Mouse (Mus musculus): Measurements from ENCODE around the gene Cab39.
"Not testable (repeated sequence)": the region's sequence is repeated elsewhere in the genome, so short reads cannot be mapped to it uniquely, and the experiment has no call there.

Gene Cab39

DNA sequence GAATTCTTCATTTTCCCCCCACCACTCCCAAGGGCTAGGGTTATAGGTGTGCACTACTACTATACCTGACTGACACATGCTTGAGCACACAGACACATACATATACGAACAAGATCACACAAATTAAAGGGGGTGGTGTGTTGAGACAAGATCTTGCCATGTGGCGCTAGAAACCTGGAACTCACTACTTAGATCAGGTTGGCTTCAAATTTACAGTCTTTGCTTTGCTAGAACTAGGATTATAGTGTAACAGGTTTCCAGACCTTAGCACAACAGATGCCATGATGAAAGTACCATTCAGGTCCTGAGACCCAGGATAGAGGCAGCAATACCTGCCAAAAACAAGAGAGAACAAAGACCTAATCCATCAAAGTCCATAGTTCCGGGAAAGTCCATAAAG lies 1.8 kb upstream of the Cab39 start:
- DNase-seq, result no peak

GRCm38 (mm10) chr1:85794106-85794771 lies 998 bp downstream of the Cab39 start:
- peak in 1 of 2 experiments; percentile 53 for DNase-seq

DNA sequence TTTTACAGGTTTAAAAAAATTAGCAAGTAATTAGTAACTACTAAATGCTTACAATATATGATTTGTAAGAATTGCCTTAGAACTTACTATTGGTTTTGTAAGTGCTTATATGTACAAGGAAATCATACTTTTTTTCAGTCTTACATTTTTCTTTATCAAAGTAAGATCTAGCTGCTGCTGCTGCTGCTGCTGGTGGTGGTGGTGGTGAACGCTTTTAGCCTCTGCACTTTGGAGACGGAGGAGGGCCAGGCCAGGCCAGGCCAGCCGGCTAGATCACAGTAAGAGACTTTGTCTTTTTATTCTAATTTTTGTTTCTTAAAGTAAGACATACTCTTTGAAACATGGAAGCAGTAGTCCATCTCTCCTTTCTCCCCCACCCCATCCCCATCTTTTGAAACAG lies 2.0 kb downstream of the Cab39 start:
- DNase-seq, result no peak

GRCm38 (mm10) chr1:85799776-85800175 lies 6.5 kb downstream of the Cab39 start:
- DNase-seq, result no peak

DNA sequence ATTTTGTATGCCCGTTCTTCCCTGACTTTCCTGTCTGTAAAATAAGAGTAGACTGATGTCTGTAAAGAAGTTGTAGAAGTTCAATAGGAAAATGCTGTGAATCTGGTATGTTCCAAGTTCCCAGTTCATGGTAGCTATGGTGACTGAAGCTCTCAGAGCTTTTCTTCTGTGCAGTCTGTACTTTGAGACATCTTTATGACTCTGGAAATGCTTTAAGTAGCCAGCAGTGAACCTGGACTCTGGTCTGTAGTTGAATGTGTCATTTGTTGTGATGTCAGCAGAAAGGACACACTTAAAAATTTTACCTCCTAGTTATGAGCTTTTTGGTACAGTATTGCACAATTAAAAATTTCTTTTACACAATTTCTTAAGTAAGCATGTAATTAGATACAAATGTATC lies 9.3 kb downstream of the Cab39 start:
- no peak for DNase-seq

DNA sequence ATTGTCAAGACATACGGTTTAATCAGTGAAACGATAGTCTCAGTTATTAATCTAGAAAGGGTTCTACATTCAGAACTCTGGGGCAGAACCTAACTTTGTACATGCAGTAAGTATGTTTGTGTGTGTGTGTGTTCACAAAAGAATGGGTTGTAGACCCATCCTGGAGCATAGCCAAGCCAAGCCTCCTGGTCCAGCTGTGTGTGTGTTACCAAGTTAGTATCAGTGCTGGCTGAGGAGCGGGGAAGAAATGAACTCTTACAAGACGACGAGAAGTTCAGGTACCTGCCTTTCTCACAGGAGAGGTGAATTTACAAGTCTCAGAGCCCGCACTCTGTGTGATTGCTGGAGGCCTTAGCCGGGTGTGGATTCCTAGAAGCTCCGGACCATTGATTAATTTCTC lies 11.3 kb downstream of the Cab39 start:
- no peak for DNase-seq

- DNase-seq, result no peak
Measured at GRCm38 (mm10) chr1:85809256-85809655, 16.0 kb downstream of the Cab39 start.

DNA sequence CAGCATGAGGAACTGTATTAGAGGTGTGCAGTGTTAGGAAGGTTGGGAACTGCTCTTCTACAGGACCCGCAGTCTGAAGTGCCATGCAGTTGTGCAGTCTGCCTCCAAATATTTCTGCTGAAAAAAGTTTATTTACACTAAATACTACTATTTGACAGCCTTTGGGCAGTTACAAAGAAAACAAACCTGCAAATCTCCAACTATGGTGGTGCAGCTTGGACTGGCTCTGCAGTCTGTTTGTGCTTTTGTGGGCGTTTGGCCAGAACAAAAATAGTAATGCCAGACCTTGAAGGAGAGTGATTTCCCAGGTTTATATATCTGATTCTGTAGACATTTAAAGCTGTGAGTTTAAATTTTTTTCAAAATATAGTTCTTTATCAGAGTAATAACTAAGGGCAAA lies 17.1 kb downstream of the Cab39 start:
- no peak for DNase-seq

DNA sequence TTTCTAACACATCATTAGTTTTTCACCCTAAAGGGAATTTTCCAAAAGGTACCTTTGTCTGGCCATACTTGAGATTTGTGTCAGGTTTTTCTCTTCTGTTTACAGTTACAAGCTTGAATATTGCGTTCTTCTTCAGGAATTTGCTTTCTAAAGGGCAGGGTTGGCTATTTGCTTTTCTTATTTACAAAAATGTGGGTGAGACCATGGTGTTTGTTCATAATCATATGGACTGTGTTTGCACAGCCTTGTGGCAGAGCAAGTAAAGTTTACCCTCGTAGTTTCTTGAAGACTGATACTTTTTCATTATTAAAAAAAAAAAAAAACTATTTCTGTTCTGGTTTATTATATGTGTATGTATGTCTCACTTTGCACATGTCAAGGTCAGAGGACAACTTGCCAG lies 17.5 kb downstream of the Cab39 start:
- DNase-seq, result no peak

DNA sequence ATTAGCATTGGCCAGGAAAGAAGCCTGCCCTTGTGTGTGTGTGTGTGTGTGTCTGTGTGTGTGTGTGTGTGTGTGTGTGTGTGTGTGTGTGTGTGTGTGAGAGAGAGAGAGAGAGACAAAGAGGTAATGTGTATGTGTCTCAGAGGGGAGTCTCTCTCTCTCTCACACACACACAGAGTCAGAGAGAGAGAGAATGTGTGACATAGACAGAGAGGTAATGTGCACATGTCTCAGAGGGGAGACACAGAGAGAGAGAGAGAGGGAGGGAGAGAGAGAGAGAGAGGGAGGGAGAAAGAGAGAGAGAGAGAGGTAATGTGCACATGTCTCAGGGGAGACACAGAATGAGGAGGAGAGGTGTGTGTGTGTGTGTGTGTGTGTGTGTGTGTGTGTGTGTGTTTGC lies 21.0 kb downstream of the Cab39 start:
- DNase-seq, result not testable (repeated sequence)

GRCm38 (mm10) chr1:85818121-85818520 lies 24.9 kb downstream of the Cab39 start:
- DNase-seq, result no peak

GRCm38 (mm10) chr1:85819695-85820094 lies 26.5 kb downstream of the Cab39 start:
- DNase-seq, result no peak

DNA sequence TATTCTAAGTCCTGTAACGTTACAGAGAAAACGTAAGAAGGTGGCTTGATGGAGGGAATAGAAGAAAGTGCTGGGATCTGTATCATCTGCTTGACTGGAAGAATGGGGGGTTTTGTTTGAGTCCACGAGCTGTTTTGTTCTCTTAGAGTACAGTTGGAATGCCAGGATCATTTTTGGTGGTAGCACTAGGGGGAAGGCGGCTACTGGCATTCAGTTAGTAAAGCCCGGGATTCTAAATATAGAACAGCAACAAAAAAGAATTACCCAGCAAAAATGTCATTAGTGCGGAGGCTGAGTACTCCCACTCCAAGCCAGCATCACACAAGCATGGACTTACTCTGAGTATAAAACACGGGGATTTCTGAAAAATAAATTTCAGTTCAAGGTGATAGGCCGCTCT lies 29.0 kb downstream of the Cab39 start:
- DNase-seq, result no peak

- peak; percentile 32 to 45 for DNase-seq
Measured at GRCm38 (mm10) chr1:85824905-85825304, 31.7 kb downstream of the Cab39 start.

GRCm38 (mm10) chr1:85827166-85827565 lies 33.9 kb downstream of the Cab39 start:
- peak in 1 of 2 experiments; percentile 30 for DNase-seq

DNA sequence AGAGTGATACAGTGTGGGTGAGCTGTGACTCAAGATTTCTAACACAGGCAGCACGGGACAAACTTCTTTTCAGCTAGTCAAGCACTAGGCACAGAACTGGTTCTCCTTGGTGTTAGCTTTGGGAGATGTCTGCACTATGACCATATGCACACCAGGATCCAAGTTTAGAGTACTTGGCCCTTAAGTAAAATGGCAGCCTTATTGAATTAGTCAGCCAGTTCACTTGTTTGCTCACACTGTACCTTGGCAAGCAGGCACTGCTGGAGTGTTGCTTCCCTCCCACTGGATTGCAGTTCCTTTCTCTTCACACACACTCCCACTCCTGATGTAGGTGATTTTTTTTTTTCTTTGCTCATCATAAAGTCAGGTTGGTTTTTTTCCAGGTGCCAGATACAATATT lies 35.8 kb downstream of the Cab39 start:
- DNase-seq, result peak in 1 of 2 experiments; percentile 33

GRCm38 (mm10) chr1:85838056-85838455 lies 44.8 kb downstream of the Cab39 start:
- DNase-seq, result peak in 1 of 2 experiments; percentile 39

GRCm38 (mm10) chr1:85839356-85839755 lies 46.1 kb downstream of the Cab39 start:
- no peak for DNase-seq

- DNase-seq, result no peak
Measured at GRCm38 (mm10) chr1:85839790-85840189, 46.5 kb downstream of the Cab39 start.

- DNase-seq, result no peak
Measured at GRCm38 (mm10) chr1:85840421-85840820, 47.2 kb downstream of the Cab39 start.

DNA sequence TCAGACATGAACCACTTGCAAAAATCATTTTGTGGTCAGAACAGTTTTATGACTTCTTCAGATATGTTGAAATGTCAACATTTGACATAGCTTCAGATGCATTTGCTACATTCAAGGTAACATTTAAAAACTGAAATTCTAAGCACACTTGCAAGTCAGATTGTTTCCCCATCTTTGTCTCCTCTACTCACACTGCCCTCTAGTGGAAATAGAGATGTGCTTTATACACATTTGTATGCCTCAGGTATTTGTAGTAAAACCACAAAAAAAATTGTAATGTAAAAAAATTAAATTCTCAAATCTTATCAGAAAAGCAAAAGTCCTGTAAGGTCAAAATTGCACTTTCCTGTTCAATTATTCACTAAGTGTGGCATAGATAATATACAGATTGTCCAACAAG lies 49.0 kb downstream of the Cab39 start:
- DNase-seq, result no peak

- DNase-seq, result no peak
Measured at GRCm38 (mm10) chr1:85843291-85843863, 50.1 kb downstream of the Cab39 start.

GRCm38 (mm10) chr1:85844981-85845380 lies 51.7 kb downstream of the Cab39 start:
- no peak for DNase-seq

DNA sequence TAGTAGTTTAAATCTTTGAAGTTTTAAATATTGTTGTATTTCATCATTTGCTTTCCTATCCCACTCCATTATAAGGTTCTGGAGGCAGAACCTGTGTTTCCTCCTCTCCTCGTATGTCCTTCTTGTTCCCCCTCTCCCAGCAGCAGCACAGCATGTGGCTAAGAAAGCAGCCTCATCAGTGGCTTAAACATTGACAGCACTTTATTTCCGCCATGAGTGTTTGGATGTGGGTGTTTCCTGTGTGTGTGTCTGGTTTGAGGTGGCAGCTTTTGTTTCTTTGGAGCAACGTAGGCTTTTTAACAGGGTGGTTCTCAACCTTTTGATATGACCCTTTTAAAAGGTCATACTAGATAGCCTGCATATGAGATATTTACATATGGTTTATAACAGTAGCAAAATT lies 52.2 kb downstream of the Cab39 start:
- DNase-seq, result no peak

DNA sequence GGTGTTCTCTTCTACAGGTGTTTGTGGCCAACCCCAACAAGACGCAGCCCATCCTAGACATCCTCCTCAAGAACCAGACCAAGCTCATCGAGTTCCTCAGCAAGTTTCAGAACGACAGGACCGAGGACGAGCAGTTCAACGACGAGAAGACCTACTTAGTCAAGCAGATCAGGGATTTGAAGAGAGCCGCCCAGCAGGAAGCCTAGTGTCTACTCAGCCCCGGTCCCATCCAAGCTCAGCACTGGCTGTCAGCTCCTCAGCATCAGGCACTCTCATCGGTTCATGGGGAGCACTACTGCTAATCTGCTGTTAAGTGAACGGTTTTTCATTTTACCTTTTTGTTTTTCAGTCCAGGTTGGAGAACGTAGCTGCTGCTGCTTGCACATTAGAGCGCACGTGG lies 55.8 kb downstream of the Cab39 start:
- DNase-seq, result no peak

Measured in lung, postnatal 4 days (tissue).